Mouse (Mus musculus) neural tube, postnatal 0 days (tissue): Measurements from ENCODE around the gene Pabpc4l. TPM values are rescaled to one million over a fixed set of nuclear protein-coding genes. Genes with fewer than 3 reads are reported as not detected.

Experiments used
- polyA plus RNA-seq: library from polyadenylated mRNA; unstranded; fragments of >200 nt; fragmentation: Nextera tagmentation; extraction: Ambion mirVana; gene quantifications from 2 replicates; pipeline ENCODE4 v1.2.1, GENCODE M21; 2015

Pabpc4l gene
- 1.9 and 2.4 TPM in 2 replicates for polyA plus RNA-seq

DNA sequence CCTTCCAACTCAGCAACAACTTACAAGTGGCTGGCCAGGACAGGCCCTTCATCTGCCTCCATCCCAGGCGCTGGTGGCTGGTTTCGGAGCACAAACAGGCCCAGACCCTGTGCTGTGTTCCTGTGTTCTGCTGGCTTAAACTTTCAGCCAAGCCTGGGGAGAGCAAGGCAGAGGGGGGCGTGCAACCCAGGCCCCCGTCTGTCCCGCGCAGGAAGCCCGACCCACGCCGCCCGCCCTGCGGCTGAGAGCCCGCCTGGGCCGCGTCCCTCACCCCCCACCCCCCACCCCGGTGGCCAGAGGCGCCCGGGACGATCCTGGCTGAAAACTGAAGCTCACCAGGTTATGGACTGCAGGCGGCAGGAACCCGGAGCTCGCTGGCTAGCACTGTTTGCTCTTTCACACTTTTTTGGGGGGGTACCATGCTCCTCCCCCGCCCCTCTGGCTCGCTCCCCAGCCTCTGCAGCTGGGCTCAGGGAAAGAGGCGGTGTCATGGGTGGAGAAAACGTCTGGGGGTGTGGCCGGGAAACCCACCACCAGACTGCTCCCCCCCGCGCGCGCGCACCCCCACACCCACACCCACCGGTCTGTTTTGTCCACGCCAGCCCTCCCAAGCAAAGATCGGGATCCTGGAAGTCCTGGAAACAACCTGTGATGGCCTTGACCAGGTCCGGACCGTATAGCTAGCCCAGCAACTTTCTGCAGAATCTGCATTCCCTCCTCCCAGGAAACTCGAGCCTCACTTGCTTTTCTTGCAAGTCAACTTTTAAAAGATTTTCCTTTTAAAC is at the start of gene Pabpc4l:
Gene Pabpc4l, minus strand, starts transcription at position 739 of the 785 bp plus-strand sequence.

